Mouse (Mus musculus): ENCODE results near the gene Slfn5. TPM values are rescaled to one million over a fixed set of nuclear protein-coding genes. Genes with fewer than 3 reads are reported as not detected.
A peak's percentile ranks its signal among the peaks of the same experiment; 100 is the strongest.
"Not testable (repeated sequence)": the region's sequence is repeated elsewhere in the genome, so short reads cannot be mapped to it uniquely, and the experiment has no call there.

Slfn5 gene
- total RNA-seq, 2 experiments from 2014 or later, result 20.4 to 20.5 TPM

GRCm38 (mm10) chr11:82933186-82933585 lies 18.0 kb upstream of the Slfn5 start:
- no peak for DNase-seq
- intact Hi-C loops (cut with DNase I), result no loop called here

GRCm38 (mm10) chr11:82943336-82943735 lies 7.8 kb upstream of the Slfn5 start:
- intact Hi-C loops (cut with DNase I), result no loop called here
- no peak for DNase-seq

GRCm38 (mm10) chr11:82945636-82946035 lies 5.5 kb upstream of the Slfn5 start:
- intact Hi-C loops (cut with DNase I), result no loop called here
- no peak for DNase-seq

- DNase-seq, result no peak
- intact Hi-C loops (cut with DNase I), result no loop called here
These were observed 3.7 kb upstream of the Slfn5 start for GRCm38 (mm10) chr11:82947457-82947856.

GRCm38 (mm10) chr11:82949036-82949435 lies 2.1 kb upstream of the Slfn5 start:
- DNase-seq, result no peak
- intact Hi-C loops (cut with DNase I), result no loop called here

GRCm38 (mm10) chr11:82951865-82952611 lies 889 bp downstream of the Slfn5 start:
- DNase-seq, result peak; percentile 66 to 70
- intact Hi-C loops (cut with DNase I), result no loop called here

GRCm38 (mm10) chr11:82952612-82953542 lies 1.7 kb downstream of the Slfn5 start:
- intact Hi-C loops (cut with DNase I), result no loop called here
- no peak for DNase-seq

GRCm38 (mm10) chr11:82954631-82955030 lies 3.5 kb downstream of the Slfn5 start:
- DNase-seq, result no peak
- intact Hi-C loops (cut with DNase I), result no loop called here

- DNase-seq, result no peak
- intact Hi-C loops (cut with DNase I), result no loop called here
These were observed 5.8 kb downstream of the Slfn5 start for GRCm38 (mm10) chr11:82956925-82957324.

- intact Hi-C loops (cut with DNase I), result loop anchor here (2.0 kb wide), 1 partner anchor 45 kb away; no protein-coding TSS in a partner anchor
- no peak for DNase-seq
These were observed 8.5 kb downstream of the Slfn5 start for GRCm38 (mm10) chr11:82959613-82960012.

- intact Hi-C loops (cut with DNase I), result no loop called here
- no peak for DNase-seq
These were observed 10.6 kb downstream of the Slfn5 start for GRCm38 (mm10) chr11:82961743-82962142.

GRCm38 (mm10) chr11:82962215-82962614 lies 11.1 kb downstream of the Slfn5 start:
- DNase-seq, result no peak
- intact Hi-C loops (cut with DNase I), result no loop called here

GRCm38 (mm10) chr11:82970712-82971589 lies 19.8 kb downstream of the Slfn5 start:
- intact Hi-C loops (cut with DNase I), result loop anchor here (10.0 kb wide), 1 partner anchor 356 kb away; no protein-coding TSS in a partner anchor

GRCm38 (mm10) chr11:82971590-82971974 lies 20.4 kb downstream of the Slfn5 start:
- intact Hi-C loops (cut with DNase I), result loop anchor here (10.0 kb wide), 1 partner anchor 357 kb away; no protein-coding TSS in a partner anchor
- DNase-seq, result no peak

More at GRCm38 (mm10) chr11:82970712-82971589, 19.8 kb downstream of the Slfn5 start:
- DNase-seq, result no peak

- intact Hi-C loops (cut with DNase I), result loop anchor here (10.0 kb wide), 1 partner anchor 359 kb away; no protein-coding TSS in a partner anchor
- no peak for DNase-seq
These were observed 22.8 kb downstream of the Slfn5 start for GRCm38 (mm10) chr11:82973916-82974315.

GRCm38 (mm10) chr11:82982409-82982808 lies 31.3 kb downstream of the Slfn5 start:
- DNase-seq; intact Hi-C loops (cut with DNase I): not testable (repeated sequence)

- DNase-seq, result peak in 1 of 2 experiments; percentile 19
These were observed 32.0 kb downstream of the Slfn5 start for GRCm38 (mm10) chr11:82983193-82983592.

GRCm38 (mm10) chr11:82987621-82988020 lies 36.5 kb downstream of the Slfn5 start:
- intact Hi-C loops (cut with DNase I), result no loop called here
- DNase-seq, result no peak

More at GRCm38 (mm10) chr11:82983193-82983592, 32.0 kb downstream of the Slfn5 start:
- intact Hi-C loops (cut with DNase I), result no loop called here

- intact Hi-C loops (cut with DNase I), result no loop called here
- DNase-seq, result no peak
These were observed 38.2 kb downstream of the Slfn5 start for GRCm38 (mm10) chr11:82989357-82989756.

Data from gastrocnemius, postnatal 36 days (tissue).